Mouse (Mus musculus) G1E (cell line): ENCODE measurements around the gene Meltf.

Experiments used
- CTCF ChIP-seq: IDR thresholded peaks from 2 replicates; pipeline ENCODE4 v1.5.1; 2012; ENCODE audit warnings: low read depth, low read length, inconsistent platforms, mixed read lengths
- POLR2AphosphoS5 ChIP-seq: IDR thresholded peaks from 2 replicates; pipeline ENCODE4 v1.6.1; 2012; ENCODE audit warnings: low read depth, low read length, inconsistent platforms; ENCODE audit not compliant: insufficient replicate concordance
- TAL1 ChIP-seq: conservative IDR thresholded peaks from 2 replicates; pipeline ENCODE4 v1.6.1; 2012; ENCODE audit warnings: low read depth, low read length, inconsistent platforms, mixed read lengths

DNA sequence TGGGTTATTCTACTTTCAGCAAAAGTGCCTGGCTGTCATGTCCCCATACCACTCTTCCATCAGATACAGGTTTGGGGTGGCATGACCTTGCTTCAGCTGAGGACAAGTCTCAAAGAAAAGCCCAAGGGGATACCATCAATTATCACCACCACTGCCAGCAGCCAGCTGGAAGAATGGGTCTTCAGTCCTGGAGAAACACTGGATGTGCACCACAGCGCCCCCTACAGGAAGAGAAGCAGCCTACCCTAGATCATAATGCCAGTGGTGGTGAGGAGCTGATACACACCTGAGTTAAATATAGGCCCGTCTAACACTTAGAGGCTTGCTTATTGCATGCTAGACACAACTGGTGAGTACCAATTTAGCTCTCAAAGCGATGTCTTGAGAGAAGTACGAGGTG is 26.7 kb downstream of the Meltf start:
- TF ChIP-seq CTCF = peak; percentile 71
- no peak for TF ChIP-seq POLR2AphosphoS5
- no peak for TF ChIP-seq TAL1
